Mouse (Mus musculus): ENCODE measurements at regions not wholly inside any gene's neighbourhood (a gene's known extent, or its start where the extent isn't known, plus 50 kb on each side); places are given as distances from the start of the nearest gene placed in this dataset.

DNA sequence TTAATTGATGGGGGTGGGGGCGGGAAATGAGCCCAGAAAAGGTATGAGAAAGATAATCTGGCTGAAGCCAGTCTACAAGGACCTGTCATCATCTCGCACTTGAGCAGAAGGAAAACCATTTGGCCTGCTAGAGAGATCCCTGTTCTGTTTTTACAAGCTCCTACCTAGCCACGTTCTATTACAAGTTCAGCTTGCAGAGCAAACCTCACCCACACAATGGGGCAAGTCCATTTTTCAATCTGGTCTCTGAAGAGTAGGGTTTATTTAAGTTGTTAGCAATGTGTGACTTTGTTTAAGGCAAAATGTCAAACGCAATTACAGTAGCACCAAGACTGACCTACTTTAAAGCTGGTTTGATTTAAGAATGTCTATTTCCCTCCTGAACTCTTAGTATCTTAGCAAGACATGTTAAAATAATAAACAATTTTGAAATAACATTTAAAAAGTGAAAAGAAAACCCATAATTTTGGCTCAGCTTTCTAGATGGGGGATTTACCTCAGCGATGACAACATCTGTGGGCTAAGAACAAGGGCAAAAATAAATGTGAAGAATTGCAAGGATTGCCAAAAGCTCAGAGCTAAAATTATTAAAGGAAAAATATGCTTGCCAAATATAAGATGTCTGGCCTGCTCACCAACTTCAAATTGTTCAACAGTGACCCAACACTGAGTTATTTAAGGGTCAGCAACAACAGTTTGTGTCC lies 54.9 kb upstream of the Pitrm1 start:
- no peak overlapping the region; the same call in 1 of the 2 replicates for H3K4me3 ChIP-seq (ENCODE audit: control insufficient read depth, low read depth, low read length)
- TF ChIP-seq POLR2A (IDR thresholded peaks at IDR 0.05; ENCODE audit: control insufficient read depth, low read depth, low read length) (no peak), CTCF (IDR thresholded peaks at IDR 0.05; ENCODE audit: control insufficient read depth, insufficient read depth, insufficient replicate concordance, low read depth, low read length) (no peak)
- H3K36me3 ChIP-seq (ENCODE audit: control insufficient read depth, insufficient read depth, low read length): no peaks in the 10 kb centered on the region
- H3K4me1 ChIP-seq (ENCODE audit: control insufficient read depth, insufficient read depth, low read length): no peaks in the 10 kb centered on the region
- no peak overlapping the region for H3K27ac ChIP-seq (ENCODE audit: control insufficient read depth, insufficient read depth, low read depth, low read length)
- no peaks in the 10 kb centered on the region for H3K27me3 ChIP-seq (ENCODE audit: control insufficient read depth, insufficient read depth, low read length)
